ENCODE assay signal across 18 mouse cellular contexts in the genomic region with DNA sequence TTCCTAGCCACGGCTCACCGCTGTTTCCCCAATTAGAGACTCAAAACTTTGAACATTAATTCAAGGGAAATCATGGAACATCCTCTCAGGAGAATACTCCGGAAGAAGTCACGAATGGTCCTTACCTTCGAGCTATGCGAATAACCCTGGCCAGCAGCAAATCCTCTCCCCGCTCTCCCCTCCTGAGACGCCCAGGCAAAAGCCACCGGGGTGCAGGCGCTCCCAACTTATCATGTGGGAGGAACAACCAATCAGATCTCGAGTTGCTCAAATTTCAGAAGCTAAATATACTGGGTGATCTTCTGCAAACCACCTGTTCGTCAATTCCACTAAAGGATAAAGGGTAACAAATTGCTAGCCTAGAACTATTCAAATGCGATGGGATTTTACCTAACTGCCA. TPM values are rescaled to one million over a fixed set of nuclear protein-coding genes. Genes with fewer than 3 reads are reported as not detected.
A peak's percentile ranks its signal among the peaks of the same experiment; 100 is the strongest.
DNase-seq lines count a peak whose midpoint lies in the region; ATAC-seq and TF ChIP-seq lines count a peak whose summit lies in the region.
"Had no signal": no experiment of that assay in that cellular context is flagged by ENCODE, and none has a peak within 500 bp of the region (broad histone marks: within the 10 kb centered on the region; RNA-seq: fewer than 3 reads in every experiment).

No protein-coding gene starts in this region.

- H3K4me3 ChIP-seq in heart, embryonic 10.5 days = no peak overlapping the region
- peak overlapping the region; percentile 72 for H3K4me3 ChIP-seq in gastrocnemius, adult 2 months
- no peak overlapping the region for H3K4me3 ChIP-seq in limb, embryonic 14.5 days (replicated peaks; ENCODE audit: low read length)
- no peak overlapping the region for H3K4me3 ChIP-seq in hindbrain, embryonic 12.5 days
- H3K4me3 ChIP-seq: forebrain, embryonic 15.5 days; heart, adult 2 months; heart, embryonic 13.5 days; hindbrain, embryonic 13.5 days had no signal

- ATAC-seq in limb, embryonic 14.5 days (ENCODE audit: low FRiP score, low read depth) = peak; percentile 80
- ATAC-seq in hindbrain, embryonic 12.5 days (ENCODE audit: low FRiP score) = no peak
- ATAC-seq: activated CD4-positive, CD25-positive, alpha-beta regulatory T cell, adult 4 months; forebrain, embryonic 15.5 days; hindbrain, postnatal 0 days had no signal

- H3K4me2 ChIP-seq in limb, embryonic 14.5 days (replicated peaks; ENCODE audit: low read depth, low read length, severe bottlenecking) = no peak overlapping the region
- H3K4me2 ChIP-seq in hindbrain, embryonic 12.5 days (replicated peaks) = no peak overlapping the region
- H3K4me2 ChIP-seq: forebrain, embryonic 15.5 days; heart, embryonic 13.5 days; hindbrain, embryonic 13.5 days had no signal

- WGBS in heart, embryonic 10.5 days = 79% methylated on average over 13 of the region's 13 CpGs
- WGBS in limb, embryonic 14.5 days = 82% methylated on average over 13 of the region's 13 CpGs
- WGBS in hindbrain, embryonic 12.5 days = 85% methylated on average over 13 of the region's 13 CpGs

- H3K9ac ChIP-seq in limb, embryonic 14.5 days (ENCODE audit: low read depth, low read length, severe bottlenecking) = no peak overlapping the region
- no peak overlapping the region for H3K9ac ChIP-seq in hindbrain, embryonic 12.5 days
- H3K9ac ChIP-seq: forebrain, embryonic 15.5 days; heart, embryonic 13.5 days; hindbrain, embryonic 13.5 days had no signal

- H3K4me1 ChIP-seq in heart, embryonic 10.5 days = peaks cover 16% of the 10 kb centered on the region
- H3K4me1 ChIP-seq in limb, embryonic 14.5 days (ENCODE audit: control insufficient read depth, insufficient read depth, low read length) = no peaks in the 10 kb centered on the region
- H3K4me1 ChIP-seq in hindbrain, embryonic 12.5 days = no peaks in the 10 kb centered on the region
- H3K4me1 ChIP-seq: forebrain, embryonic 15.5 days; hindbrain, embryonic 13.5 days had no signal

- intact Hi-C loops in gastrocnemius, adult 2 months (cut with DNase I) = loop anchor here (1.0 to 2.0 kb wide), 2 partner anchors 23 to 55 kb away; no protein-coding TSS in a partner anchor

- DNase-seq in heart, embryonic 10.5 days (ENCODE audit: low spot score) = peak; percentile 46
- DNase-seq in heart, adult 9 months (ENCODE audit: low spot score in 2 of 2) = no peak
- DNase-seq in gastrocnemius, adult 2 months = peak; percentile 83
- DNase-seq in limb, embryonic 14.5 days (ENCODE audit: low spot score) = peak; percentile 28
- DNase-seq in right cerebral cortex, adult 2 months (ENCODE audit: low spot score in 2 of 2) = no peak
- DNase-seq in frontal cortex, postnatal 14 days (ENCODE audit: low spot score in 2 of 2) = no peak
- DNase-seq: adrenal gland, postnatal 14 days; cerebellum, adult 18-20 months; cerebellum, adult 9-11 months; cerebellum, postnatal 36 days; heart, adult 2 months; heart, postnatal 36 days had no signal

- no peaks in the 10 kb centered on the region for H3K27me3 ChIP-seq in heart, embryonic 10.5 days (ENCODE audit: insufficient read depth, poor library complexity, severe bottlenecking)
- no peaks in the 10 kb centered on the region for H3K27me3 ChIP-seq in limb, embryonic 14.5 days (ENCODE audit: control insufficient read depth, insufficient read depth, low read length)
- H3K27me3 ChIP-seq in hindbrain, embryonic 12.5 days = no peaks in the 10 kb centered on the region
- H3K27me3 ChIP-seq: forebrain, embryonic 15.5 days; heart, embryonic 13.5 days; hindbrain, embryonic 13.5 days had no signal

- no peak for TF ChIP-seq POLR2A in limb, embryonic 14.5 days (IDR thresholded peaks at IDR 0.05; ENCODE audit: borderline replicate concordance, extremely low read depth, insufficient read depth, insufficient read length)

- no peaks in the 10 kb centered on the region for H3K36me3 ChIP-seq in heart, embryonic 10.5 days
- H3K36me3 ChIP-seq in limb, embryonic 14.5 days (ENCODE audit: control insufficient read depth, insufficient read depth, low read length) = no peaks in the 10 kb centered on the region
- no peaks in the 10 kb centered on the region for H3K36me3 ChIP-seq in hindbrain, embryonic 12.5 days
- H3K36me3 ChIP-seq: forebrain, embryonic 15.5 days; heart, embryonic 13.5 days; hindbrain, embryonic 13.5 days had no signal

- H3K9me3 ChIP-seq in heart, embryonic 10.5 days = no peaks in the 10 kb centered on the region
- H3K9me3 ChIP-seq in limb, embryonic 14.5 days (ENCODE audit: control insufficient read depth, low read length) = no peaks in the 10 kb centered on the region
- no peaks in the 10 kb centered on the region for H3K9me3 ChIP-seq in hindbrain, embryonic 12.5 days (replicated peaks)
- H3K9me3 ChIP-seq: forebrain, embryonic 15.5 days; heart, embryonic 13.5 days; hindbrain, embryonic 13.5 days had no signal

- TF ChIP-seq CTCF in gastrocnemius, adult 2 months (IDR thresholded peaks at IDR 0.05) = no peak

- H3K27ac ChIP-seq in heart, embryonic 10.5 days = no peak overlapping the region
- H3K27ac ChIP-seq in gastrocnemius, adult 2 months = peak overlapping the region; percentile 97
- no peak overlapping the region for H3K27ac ChIP-seq in limb, embryonic 14.5 days (replicated peaks; ENCODE audit: low read depth, low read length)
- H3K27ac ChIP-seq in hindbrain, embryonic 12.5 days = no peak overlapping the region
- H3K27ac ChIP-seq: forebrain, embryonic 15.5 days; heart, adult 2 months; heart, embryonic 13.5 days; hindbrain, embryonic 13.5 days; hindbrain, postnatal 0 days had no signal

RNA-seq across cellular contexts. Expression of gene Neb, which starts 42.7 kb away (rescaled TPM):
- 0.75 and 1.7 TPM in 2 replicates for polyA plus RNA-seq in heart, embryonic 10.5 days (2016; fragmentation: Nextera tagmentation; extraction: Ambion mirVana)
- 1,000 to 10,000 TPM; 5,559 to 6,662 TPM for total RNA-seq in gastrocnemius, adult 2 months (2021)
- polyA plus RNA-seq in limb, embryonic 14.5 days (2012; rRNA removed) = 36.4 and 51.8 TPM in 2 replicates
- 98.8 and 126 TPM in 2 replicates for polyA plus RNA-seq in limb, embryonic 14.5 days (2014; fragmentation: Nextera tagmentation; extraction: Ambion mirVana)
- 3.3 and 19.7 TPM in 2 replicates for polyA plus RNA-seq in hindbrain, embryonic 12.5 days (2016; fragmentation: Nextera tagmentation; extraction: Ambion mirVana)

Comparison
In these comparisons a context has a peak if more than half of its experiments do, and no peak if none do; other contexts are left out.
1. DNase-seq: peak in heart, embryonic 10.5 days (single experiment), gastrocnemius, adult 2 months (single experiment) and limb, embryonic 14.5 days (single experiment); none in heart, adult 9 months (0 of 2), right cerebral cortex, adult 2 months (0 of 2) and frontal cortex, postnatal 14 days (0 of 2).